Mouse (Mus musculus) testis, adult 2 months (tissue): Measurements from ENCODE around the gene Stk39.

Source experiments
- CTCF ChIP-seq: fragments of 200-500 bp; IDR thresholded peaks from 2 replicates; pipeline ENCODE4 v1.5.1; 2012; ENCODE audit warnings: low read depth, mild to moderate bottlenecking, inconsistent platforms, low read length, moderate library complexity; ENCODE audit not compliant: control insufficient read depth, insufficient read depth, insufficient replicate concordance
- POLR2A ChIP-seq: fragments of 200-500 bp; IDR thresholded peaks from 2 replicates; pipeline ENCODE4 v1.6.1; 2012; ENCODE audit warnings: low read depth, mild to moderate bottlenecking, inconsistent platforms, low read length, moderate library complexity; ENCODE audit not compliant: control insufficient read depth

DNA sequence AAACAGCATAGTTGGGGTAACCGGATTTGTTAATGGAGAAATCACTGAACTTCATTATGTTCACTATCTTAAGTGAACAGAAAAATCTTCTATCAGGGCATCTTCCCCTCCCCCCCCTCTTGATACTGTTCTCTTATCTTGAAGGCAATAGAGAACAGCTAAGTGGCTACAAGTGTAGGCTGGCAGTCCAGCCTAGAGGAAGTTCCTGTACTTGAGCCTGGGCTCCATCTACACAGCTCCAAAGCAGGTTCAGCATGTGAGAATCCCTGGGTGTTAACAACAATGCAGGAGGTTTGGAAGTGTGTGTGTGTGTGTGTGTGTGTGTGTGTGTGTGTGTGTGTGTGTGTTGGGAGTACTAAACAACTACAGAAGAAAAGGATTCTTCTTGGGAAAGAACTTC, 230.4 kb downstream of the Stk39 start:
- TF ChIP-seq CTCF (no peak), POLR2A (no peak)
